Mouse (Mus musculus): ENCODE measurements around the gene Rab31.
A peak's percentile ranks its signal among the peaks of the same experiment; 100 is the strongest.

The Rab31 gene

DNA sequence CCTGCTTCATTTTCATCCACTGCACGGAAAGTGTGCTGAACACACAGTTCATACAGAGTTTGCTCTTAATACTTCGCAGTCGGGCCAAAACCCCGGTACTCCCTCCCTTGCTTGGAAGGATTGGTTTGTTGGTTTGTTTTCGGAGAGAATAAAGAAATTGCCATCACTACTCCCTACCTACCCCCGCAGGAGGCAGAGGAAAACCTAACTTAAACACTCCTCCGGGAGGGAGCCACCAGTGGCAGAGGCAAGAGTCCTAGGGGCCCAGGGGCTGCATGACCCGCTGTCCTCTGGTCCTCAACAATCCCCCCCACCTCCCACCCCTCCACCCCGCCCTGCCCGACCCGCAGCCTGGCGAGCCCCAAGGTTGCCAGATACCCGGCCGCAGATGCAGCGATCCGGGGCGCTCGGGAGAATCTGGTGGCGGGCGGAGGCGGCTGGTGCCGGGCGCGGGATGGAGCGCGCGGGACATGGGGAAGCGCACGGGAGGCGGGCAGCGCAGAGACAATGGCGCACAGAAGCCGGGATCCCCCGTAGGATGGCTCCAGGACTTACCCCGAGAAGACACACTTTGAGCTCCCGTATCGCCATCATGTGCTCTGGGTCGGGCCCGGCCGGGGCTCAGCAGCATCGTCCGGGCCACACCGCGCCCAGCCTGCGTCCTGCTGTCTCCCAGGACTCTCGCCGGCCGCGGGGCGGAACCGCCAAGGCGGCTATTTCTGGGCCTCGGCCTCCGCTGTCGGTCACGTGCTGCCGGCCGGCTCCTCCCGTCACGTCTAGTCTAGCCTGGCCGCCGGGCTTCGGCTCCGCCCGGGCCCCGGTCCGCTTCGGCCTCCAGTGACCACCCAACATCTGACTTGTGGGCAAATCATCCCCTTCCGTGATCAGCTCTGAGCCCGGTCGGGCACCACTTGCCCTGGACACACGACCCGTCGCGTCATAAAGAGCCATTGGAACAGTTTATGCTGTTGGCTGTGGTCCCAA, at the start of gene Rab31:
Gene Rab31 (minus strand): TSS at position 802 of the 984 bp plus-strand sequence.
- DNase-seq (ENCODE audit: low spot score in 2 of 2), result peak; percentile 70 to 82

DNA sequence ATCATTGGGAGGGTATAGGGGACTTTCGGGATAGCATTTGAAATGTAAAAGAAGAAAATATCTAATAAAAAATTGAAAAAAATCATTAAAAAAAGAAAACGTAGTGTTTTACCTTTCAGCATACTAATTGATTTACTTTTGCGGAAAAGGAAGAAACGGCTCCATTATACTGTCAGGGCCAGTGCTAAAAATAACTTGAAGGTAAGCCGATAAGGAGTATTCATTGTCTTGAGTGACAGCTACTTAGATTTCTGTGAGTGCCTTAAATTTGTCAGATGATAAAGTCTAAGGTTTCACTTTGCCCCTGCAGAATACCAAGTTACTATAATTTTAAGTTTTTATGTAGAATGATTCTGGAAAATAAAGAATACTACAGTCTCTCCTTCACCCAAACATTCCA, 47.6 kb upstream of the Rab31 start:
- DNase-seq (ENCODE audit: low spot score in 2 of 2), result no peak

DNA sequence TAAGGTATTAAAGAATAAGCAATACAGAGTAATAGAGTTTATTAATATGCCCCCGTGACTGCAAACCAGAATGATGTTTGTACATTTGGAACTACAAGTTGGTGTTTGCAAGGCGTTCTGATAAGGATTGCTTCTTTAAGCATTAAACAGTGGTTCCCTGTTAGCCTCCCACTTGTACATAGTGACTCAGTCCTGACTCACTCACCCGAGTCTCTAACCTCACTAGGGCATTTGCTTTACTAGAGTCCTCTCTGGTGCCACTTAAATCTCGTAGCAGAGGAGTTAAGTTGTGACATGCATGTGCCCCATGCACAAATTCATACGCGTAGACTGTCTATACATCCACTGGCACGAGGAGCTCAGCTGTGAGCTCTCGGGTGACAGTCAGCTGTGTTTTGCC, 41.2 kb upstream of the Rab31 start:
- no peak for DNase-seq (ENCODE audit: low spot score in 2 of 2)

DNA sequence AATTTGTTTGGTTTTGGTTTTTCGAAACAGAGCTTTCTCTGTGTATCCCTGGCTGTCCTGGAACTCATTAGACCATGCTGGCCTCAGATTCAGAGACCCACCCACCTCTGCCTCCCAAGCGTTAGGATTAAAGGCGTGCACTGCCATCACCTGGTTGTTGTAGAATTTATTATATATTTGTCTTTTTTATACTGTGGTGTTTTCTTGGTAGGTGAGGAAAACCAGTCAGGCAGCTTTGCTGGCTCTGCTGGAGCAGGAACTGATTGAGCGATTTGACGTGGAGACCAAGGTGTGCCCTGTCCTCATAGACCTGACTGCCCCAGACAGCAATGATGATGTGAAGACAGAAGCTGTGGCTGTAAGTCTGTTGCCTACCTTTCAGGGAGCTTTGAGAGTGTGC, 38.5 kb upstream of the Rab31 start:
- no peak for DNase-seq (ENCODE audit: low spot score in 2 of 2)

DNA sequence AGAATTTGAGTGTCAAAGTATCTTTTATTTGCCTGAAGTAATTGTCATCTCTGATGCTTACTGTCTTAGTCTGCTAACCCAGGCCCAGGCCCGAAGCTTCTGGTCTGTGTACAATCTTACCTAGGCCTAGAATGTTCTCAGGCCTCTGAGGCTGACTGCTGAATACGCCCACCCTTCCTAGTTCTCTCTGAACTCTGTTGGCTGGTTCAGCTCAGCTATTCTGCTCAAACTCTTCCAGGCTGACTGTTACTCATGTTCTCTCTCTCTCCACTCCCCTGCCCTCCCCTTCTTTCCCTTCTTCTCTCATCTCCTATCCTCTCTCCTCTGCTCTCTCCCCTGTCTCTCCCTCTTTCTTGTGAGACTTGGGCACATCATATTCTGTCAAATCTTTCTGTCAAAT, 33.9 kb upstream of the Rab31 start:
- no peak for DNase-seq (ENCODE audit: low spot score in 2 of 2)

DNA sequence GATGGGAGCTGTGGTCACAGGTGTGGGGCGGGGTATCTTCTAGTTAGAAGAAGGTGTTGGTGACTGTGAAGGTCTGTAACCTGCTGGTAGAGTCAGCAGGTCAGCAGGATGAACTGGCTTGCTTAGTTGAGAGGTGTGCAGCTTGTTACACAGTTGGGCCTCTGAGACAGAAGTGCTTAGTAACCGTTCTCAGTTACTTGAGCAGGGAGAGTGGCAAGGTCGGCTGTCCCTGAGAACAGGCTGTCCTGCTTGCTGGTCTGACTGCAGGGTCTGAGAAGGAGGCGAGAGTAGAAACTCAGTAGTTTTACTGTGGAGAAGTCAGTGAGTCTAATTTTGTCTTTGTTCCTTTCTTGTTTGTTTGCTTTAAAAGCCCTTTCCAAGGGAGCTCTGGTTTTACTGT, 33.4 kb upstream of the Rab31 start:
- DNase-seq (ENCODE audit: low spot score in 2 of 2), result no peak

DNA sequence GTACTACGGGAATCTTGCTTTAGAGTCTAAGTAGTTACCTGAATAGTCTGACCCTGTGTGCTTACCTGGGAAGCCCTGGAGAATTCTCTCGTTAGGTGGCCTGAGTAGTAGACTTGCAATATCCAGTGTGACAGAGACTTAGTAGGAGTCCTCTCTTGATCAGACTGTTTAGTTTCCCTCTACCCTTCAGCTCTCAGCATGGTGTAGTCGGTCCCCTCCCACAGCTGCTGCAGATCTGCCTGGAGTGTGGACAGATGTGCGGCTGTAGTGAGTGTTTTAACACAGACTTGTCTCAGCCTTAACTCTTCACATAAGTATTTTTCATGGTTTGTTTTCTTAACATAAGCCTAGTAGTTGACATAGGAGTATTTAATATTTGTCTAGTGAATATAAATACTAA, 29.5 kb upstream of the Rab31 start:
- no peak for DNase-seq (ENCODE audit: low spot score in 2 of 2)

DNA sequence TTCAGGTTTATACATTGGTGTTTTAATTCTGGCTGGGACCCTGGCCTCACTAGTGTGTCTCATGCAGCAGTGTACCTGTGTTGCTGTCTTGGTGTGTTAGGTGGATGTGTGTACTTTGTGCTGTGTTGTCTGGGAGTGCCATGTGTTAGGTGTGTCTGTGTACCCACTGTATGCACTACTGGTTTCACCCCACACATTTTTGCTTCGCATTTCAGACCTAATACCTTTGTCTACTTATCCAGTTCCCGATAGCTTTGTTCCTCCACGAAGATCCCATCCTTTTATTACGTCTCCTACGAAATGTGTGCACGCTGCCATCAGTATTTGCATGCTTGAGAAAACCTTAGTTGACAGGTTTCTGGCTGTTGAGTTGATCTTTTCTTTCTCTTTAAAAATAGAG, 27.9 kb upstream of the Rab31 start:
- DNase-seq (ENCODE audit: low spot score in 2 of 2), result no peak

DNA sequence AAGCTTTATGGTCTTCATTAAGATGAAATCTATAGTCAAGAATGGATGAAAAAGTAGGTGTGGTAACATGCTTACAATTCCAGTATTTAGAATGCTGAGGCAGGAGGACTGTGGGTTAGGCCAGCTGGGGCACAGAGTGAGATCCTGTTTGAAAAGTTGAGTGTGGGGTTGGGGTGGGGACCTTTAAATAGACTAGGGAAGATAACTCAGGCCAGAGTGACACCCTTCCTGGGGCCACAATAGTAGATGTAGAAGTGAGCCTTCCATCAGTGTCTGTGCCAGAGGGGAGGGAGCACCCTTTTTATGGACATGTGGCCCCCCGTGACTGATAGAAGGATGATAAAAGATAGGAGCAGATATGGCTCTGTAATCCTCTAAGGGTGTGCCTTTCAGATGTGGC, 26.8 kb upstream of the Rab31 start:
- no peak for DNase-seq (ENCODE audit: low spot score in 2 of 2)

DNA sequence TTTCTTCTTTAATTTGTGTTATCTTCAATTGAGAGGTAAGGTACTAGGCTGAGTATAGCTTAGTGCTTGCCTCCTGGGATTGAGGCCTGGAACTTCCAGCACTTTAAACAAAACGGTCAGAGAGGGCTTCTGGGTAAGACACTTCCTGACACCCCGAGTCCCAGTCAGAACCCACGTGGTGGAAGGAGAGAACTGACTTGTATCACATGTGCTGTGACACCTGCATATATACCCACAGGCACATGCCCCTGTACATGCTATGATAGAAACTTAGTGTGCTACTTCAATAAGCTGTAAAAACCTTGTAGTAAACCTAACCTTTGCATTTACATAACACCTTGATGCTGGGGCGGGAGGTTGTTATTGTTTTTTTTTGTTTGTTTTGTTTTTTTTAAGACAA, 25.9 kb upstream of the Rab31 start:
- DNase-seq (ENCODE audit: low spot score in 2 of 2), result no peak

DNA sequence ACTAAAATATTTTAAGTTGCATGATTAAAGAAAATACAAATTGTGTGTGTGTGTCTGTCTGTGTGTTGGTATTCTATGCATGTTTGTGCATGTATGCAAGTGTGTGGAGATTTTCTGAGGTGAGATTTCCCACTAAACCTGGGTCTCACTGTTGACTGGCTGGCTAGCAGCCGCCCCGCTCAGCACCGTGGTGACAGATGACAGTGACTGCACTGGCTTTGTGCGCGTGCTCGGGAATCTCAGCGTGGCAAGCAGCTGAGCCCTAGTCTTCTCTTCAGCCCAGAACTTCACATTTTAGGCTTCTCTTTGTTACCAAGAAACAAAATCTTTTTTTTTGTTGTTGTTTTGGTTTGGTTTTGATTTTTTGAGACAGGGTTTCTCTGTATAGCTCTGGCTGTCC, 23.5 kb upstream of the Rab31 start:
- no peak for DNase-seq (ENCODE audit: low spot score in 2 of 2)

DNA sequence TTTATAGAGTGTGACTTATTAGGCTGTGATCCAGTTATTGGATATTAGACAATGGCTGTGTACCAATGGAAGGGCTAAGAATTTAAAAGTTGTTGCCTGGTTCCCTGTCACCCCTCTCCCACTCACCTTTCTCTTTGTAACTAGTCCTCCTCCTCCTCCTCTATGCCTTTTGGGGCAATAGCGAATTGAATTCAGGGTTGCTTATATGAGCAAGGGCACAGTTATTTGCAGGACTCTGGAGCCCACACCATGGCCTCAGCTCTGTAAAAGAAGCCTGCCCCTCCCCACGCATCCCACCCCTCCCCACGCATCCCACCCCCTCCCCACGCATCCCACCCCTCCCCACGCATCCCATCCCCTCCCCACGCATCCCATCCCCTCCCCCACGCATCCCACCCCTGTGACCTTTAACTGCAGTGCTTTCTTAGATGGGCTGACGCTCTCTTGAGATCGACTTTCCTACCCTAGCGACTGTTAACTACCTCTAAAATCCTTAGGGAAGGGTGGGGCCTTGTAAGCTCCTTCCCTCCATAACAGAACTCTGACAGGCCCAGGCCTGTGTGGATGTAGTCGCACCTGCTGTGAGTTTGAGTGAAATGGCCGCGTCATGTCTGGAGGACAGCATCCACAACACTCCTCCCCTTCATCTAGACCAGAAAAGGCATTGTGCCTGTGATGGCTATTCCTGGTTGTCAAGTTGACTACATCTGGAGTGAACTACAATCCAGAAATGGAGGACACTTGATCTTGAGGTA, 21.7 kb upstream of the Rab31 start:
- DNase-seq (ENCODE audit: low spot score in 2 of 2), result no peak

DNA sequence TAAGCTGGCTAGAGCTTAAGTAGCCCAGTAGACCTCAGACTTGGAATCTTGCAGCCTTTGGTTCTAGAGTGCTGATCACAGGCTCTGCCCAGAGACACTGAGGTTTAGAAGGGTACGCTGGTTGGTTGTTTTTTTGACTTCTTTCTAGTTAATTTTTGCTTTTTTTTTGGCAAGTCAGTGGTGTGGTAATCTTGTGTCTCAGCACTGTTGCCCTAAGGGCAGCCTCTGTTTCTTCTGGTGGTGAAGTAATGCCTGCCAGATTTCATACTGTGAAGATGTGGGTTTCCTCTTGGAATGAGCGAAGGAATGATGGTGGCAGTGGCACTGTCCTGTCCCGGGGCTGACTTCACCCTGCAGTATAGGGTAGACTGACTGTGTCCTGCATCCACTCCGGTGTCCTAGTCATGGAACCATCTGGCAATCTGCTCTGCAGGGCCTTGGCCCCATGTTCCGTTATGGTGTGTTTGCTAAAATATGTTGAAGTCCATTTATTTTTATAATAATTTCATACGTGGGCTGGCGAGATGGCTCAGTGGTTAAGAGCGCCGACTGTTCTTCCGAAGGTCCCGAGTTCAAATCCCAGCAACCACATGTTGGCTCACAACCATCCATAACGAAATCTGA, 20.9 kb upstream of the Rab31 start:
- no peak for DNase-seq (ENCODE audit: low spot score in 2 of 2)

DNA sequence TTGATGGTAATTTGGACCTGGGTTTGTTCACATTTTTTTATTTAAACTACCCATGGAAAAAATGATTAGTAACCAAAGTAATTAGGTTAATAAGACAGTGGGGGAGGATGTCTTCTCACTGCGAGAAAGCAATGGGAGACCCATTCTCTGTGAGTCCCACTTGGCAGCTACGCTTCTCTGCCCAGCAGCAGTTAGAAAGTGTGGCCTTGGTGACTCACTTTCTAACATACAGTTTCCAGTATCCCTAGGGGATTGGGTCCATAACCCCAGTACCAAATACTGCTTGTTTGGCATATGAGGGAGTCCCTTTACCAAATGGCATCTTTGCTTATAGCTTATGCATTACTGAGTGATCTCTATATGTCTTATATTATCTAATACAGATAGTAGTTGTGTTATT, 18.6 kb upstream of the Rab31 start:
- DNase-seq (ENCODE audit: low spot score in 2 of 2), result no peak

DNA sequence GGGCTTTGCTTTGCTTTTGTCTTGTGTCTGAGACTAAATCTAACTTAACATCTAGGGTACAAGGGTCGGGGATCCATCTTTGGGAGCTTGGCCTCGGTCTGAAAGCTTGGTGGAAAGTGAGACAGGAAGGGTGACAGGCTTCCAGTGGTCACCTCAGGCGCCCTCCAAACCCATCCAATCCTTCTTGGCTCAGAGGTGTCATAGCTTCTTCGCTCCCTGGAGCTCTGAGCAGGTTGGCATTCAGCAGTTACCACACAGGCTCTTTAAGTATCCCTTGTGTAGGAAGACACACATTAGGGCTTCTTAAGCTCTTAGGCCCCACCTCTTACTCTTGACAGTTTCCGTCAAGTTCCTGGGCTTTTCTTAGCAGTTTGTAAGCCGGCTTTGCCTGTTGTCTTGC, 17.0 kb upstream of the Rab31 start:
- DNase-seq (ENCODE audit: low spot score in 2 of 2), result no peak

DNA sequence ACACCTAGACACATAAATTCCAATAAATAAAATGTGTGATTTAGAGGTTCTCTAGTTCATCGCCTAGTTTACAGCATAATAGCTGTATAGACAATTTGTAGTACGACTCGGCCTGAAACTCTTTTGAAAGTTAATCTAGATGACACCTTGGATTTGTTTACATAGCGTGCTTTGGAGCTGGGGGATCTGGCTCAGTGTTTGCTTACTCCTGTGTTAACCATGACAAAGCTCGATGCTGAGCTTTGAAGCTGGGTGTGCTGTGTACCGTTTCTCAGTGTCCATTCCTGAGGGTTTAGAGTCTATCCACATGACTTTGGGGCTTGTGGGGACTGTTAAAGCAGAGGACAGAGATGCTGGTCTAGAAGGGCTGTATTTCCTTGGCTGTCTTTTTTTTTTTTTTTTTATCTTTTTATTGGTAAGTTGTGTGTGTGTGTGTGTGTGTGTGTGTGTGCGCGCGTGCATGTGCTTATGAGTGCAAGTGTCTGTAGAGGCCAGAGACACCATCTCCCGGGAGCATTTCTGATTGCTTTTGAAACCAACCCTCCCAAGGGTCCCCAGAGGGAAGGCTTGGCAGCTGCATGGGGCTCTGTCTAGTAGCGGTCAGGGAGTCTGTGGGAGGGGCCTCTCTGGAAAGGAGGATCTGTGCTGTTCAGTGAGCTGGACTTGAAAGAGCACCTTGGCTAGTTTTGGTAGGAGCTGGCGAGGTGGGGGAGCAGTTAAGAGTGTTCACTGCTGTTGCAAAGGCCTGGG, 16.2 kb upstream of the Rab31 start:
- DNase-seq (ENCODE audit: low spot score in 2 of 2), result no peak

DNA sequence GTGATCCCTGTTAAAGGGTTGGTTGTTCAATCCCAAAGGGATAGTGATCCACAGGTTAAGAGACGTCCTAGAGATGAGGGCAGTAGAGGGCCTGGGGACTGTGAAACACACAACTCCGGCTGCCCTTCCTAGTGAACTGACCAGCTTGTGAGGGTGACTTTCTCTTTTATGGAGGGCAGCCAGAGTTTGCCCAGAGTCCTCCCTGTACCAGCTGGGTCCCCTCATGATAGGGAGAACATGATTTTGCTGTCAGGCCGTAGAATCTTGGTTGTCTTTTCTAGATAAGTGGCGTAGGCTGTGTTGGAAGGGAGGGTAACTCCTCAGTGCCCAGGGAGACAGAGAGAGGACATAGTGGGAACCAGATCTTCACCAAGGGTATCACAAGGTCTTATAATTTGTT, 14.7 kb upstream of the Rab31 start:
- DNase-seq (ENCODE audit: low spot score in 2 of 2), result no peak

DNA sequence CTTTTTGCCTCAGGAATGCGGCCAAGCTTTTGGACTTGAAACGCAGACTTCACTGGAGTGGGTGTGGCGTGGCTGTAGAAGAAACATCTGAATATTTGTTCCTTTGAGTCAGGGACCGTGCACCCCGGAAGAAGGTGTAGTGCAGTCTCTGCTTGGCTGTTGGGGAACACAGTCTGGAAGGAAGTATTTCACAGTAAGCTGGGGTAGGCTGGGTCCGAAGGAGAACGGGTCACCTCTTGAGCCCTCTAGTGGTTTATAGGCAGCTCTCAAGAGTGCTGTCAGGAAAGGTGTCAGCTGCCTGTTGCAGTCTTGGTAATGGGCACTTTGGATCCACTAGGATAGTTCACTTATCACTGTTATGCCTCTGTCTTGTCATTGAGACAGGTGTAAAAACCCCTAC, 13.7 kb upstream of the Rab31 start:
- no peak for DNase-seq (ENCODE audit: low spot score in 2 of 2)

DNA sequence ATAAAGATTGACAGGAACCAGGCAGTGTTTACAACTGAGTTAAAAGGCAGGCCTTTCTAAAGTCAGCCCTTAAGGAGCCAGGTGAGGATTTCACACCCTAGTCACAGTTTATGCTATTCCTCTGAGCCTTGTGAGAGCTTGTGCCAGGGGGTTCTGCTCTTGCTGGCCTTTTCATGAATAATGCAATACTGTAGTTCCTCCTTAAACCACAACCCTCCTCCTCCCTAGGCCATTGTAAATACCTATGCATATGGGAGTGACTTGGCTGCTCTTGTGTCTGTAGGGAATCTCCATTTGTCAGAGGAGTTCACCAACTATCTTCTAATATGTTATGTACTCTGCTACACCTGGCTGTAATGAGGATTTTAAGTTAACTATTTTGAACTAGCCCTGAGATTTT, 13.2 kb upstream of the Rab31 start:
- no peak for DNase-seq (ENCODE audit: low spot score in 2 of 2)

DNA sequence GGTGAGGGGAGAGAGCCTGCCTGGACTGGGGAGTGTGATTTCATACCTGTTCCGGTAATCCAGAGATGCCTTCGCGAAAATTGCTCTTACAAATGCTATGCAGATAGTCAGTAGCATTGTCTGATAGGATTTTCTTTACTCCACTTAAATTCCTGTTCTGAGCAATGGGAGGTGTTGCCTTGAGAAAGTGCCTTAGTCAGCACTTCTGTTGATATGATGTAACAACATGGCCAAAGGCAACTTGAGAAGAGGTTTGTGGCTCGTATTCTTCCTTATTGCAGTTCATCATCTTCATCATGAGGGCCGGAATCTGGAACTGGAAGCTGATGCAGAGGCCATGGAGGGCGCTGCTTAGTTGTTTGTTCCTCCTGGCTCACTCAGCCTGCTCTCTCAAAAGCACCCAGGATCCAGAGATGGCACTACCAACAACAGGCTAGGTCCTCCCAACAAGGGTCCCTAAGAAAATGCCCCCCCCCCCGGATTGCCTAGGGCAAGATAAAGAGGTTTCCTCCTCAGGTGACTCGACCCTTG, 12.1 kb upstream of the Rab31 start:
- no peak for DNase-seq (ENCODE audit: low spot score in 2 of 2)
